Mouse (Mus musculus) urinary bladder, postnatal 36 days (tissue): ENCODE measurements around the gene Vmn1r121.
"Not testable (repeated sequence)": the region's sequence is repeated elsewhere in the genome, so short reads cannot be mapped to it uniquely, and the experiment has no call there.

Experiments
- DNase-seq, 2 experiments: peaks; one replicate each; pipeline ENCODE4 v3.0.0; 2022; ENCODE audit warnings: low spot score in 2 of 2, mixed read lengths in 1 of 2

The Vmn1r121 gene

GRCm38 (mm10) chr7:21098413-21098812 lies at the start of gene Vmn1r121:
Vmn1r121 (minus strand) TSS chr7:21098513.
- DNase-seq, result not testable (repeated sequence)

- not testable (repeated sequence) for DNase-seq
Measured at GRCm38 (mm10) chr7:21134028-21134427, 35.7 kb upstream of the Vmn1r121 start, which contains the start of gene Vmn1r122. Vmn1r122 (minus strand) TSS chr7:21134128.

DNA sequence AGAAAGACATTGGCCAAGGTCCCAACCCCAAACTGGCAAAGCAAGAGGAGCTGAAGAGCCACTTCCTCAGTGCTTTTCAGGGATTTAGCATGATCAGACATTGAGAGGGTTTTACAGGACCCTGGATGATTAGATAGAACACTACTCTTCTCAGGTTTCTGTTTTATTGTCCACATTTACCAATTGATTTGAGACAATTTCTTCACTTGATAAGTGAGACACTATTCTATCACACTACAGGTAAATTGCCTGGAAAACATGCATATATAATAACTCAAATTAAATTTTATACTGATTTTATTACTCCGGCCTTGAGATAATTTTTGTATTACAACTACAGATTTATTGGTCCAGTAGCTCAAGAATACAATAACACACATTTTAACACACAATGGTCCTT lies 44.6 kb downstream of the Vmn1r121 start, which contains the start of gene Vmn1r120:
Gene Vmn1r120, minus strand, starts transcription at position 101 of the 400 bp plus-strand sequence.
- DNase-seq, result not testable (repeated sequence)
